Mouse (Mus musculus): ENCODE measurements around the gene Ap1s2. TPM values are rescaled to one million over a fixed set of nuclear protein-coding genes. Genes with fewer than 3 reads are reported as not detected.

Gene Ap1s2
- 4.0 and 6.0 TPM in 2 replicates for polyA plus RNA-seq (2012; rRNA removed; ENCODE audit: low replicate concordance)

DNA sequence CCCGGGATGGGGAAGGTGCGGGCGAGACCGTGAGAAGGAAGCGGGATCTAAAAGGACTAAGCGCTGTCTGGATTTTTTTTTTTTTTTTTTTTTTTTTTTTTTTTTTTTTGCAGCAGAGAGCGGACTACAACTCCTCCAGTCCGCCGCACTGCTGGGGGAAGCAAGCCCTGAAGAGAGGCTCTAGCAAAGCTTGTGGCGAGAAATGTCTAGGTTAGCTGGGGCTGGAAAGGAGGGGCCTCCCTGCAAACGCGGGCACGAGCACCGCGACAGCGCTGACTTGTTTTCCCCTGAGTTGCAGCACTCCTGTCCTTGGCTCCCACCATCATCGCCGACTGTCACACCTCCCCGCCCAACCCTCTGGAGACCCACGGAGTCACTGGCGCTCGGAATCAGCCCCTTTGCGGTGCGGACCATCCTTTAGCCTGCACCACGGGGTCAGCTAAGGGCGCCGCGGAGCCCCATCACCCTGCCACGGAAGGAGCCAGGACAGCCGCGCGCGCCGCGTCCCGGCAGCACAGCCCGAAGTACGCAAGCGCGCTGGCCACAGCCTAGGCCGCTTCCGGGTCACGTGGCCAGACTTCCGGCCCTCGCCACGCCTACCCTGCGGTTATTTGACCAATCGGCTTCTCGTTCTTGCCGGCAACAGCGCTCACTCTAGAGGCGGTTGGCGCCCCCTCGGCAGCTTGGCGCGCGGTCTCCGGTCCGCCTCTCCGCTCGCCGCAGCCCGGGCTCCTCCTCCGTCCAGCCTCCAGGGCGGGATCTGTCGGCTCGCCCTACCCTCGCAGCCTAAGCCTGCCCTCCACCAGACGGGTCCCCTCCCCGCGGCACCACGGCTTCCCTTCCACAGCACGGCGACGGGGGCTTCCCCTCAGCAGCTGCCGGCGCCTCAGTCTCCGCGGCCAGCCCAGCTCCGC, at the start of gene Ap1s2:
Gene Ap1s2 (plus strand): TSS at position 681 of the 914 bp plus-strand sequence.

DNA sequence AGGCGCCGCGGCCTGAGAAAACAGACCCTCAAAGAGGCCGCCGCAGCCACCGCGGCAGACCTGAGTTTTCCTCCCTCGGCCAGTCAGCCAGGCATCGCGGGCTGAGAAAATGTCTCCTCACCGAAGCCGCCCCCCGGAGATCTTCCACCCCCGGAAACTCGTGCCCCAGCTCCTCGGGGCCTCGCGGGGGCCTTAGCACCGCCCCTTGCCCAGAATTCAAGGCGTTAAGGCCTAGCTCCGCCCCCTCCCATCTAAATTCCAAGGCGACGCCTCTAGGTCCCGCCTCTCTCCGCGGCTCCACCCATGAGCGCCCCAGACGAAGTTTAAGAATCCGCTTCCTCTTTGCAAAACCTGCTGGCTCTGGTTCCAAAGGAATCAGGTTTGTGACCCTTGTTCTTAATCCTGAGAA, 49.7 kb downstream of the Ap1s2 start, which contains the start of gene Zrsr2:
Gene Zrsr2 (minus strand): TSS at position 195 of the 409 bp plus-strand sequence.

Other genes with a start within 250 kb of the Ap1s2 start
- gene Rnf138rt1, start 147.7 kb upstream of the Ap1s2 start, polyA plus RNA-seq (2012; rRNA removed; ENCODE audit: low replicate concordance) = 0.23 TPM in 1 of 2 replicates, not detected in the other
- 6.8 and 9.0 TPM in 2 replicates for gene Zrsr2, start 49.6 kb downstream of the Ap1s2 start, polyA plus RNA-seq (2012; rRNA removed; ENCODE audit: low replicate concordance)
- 73.4 and 115 TPM in 2 replicates for gene Car5b, start 119.0 kb downstream of the Ap1s2 start, polyA plus RNA-seq (2012; rRNA removed; ENCODE audit: low replicate concordance)
- gene Siah1b, start 167.5 kb downstream of the Ap1s2 start, polyA plus RNA-seq (2012; rRNA removed; ENCODE audit: low replicate concordance) = 4.2 and 9.7 TPM in 2 replicates
- not detected in 2 replicates for gene Cltrn, start 179.8 kb downstream of the Ap1s2 start, polyA plus RNA-seq (2012; rRNA removed; ENCODE audit: low replicate concordance)
- 0.09 and 0.14 TPM in 2 replicates for gene Ace2, start 230.3 kb downstream of the Ap1s2 start, polyA plus RNA-seq (2012; rRNA removed; ENCODE audit: low replicate concordance)